Mouse (Mus musculus): ENCODE measurements around the gene Vps37c.

DNA sequence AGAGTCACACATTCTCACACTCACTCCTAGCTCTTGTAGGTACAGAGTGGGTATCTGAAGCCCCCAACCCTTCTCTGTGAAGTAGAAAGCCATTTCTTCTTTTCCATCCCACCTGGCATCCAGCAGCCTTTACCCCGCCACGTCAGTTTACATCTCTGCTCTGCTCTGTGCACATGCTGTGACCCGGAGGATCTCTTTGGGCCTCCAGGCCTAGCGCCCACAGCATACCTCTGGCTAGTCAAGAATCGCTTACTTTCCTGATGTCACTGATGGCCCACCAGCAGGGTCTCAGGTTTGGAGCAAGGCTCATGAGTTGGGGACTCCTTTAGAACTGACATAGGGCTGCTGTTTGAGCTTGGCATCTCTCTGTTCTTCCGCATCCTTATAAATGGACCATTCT lies 49.5 kb downstream of the Vps37c start:
- no peak for TF ChIP-seq CTCF (IDR thresholded peaks at IDR 0.05; ENCODE audit: insufficient read depth, low read depth, low read length)
- TF ChIP-seq POLR2A (IDR thresholded peaks at IDR 0.05; ENCODE audit: insufficient read depth, low read depth, low read length), result no peak

All from olfactory bulb, adult 2 months (tissue).